Mouse (Mus musculus): ENCODE results near the gene Gm49601.

- TF ChIP-seq POLR2A (IDR thresholded peaks at IDR 0.05; ENCODE audit: borderline replicate concordance, extremely low read depth, insufficient read depth, insufficient read length, poor library complexity, severe bottlenecking) (no peak), CTCF (IDR thresholded peaks at IDR 0.05; ENCODE audit: borderline replicate concordance, extremely low read depth, insufficient read depth, insufficient read length) (no peak)
These were observed 17.3 kb upstream of the Gm49601 start for GRCm38 (mm10) chr16:18643406-18643998.
